Mouse (Mus musculus): ENCODE data around the gene Gm11757. TPM values are rescaled to one million over a fixed set of nuclear protein-coding genes. Genes with fewer than 3 reads are reported as not detected.
"Not testable (repeated sequence)": the region's sequence is repeated elsewhere in the genome, so short reads cannot be mapped to it uniquely, and the experiment has no call there.

Gm11757 gene
- not detected for total RNA-seq (2021)
- long read RNA-seq, experiment 1, result 0 reads
- long read RNA-seq, experiment 2, result 0 reads

DNA sequence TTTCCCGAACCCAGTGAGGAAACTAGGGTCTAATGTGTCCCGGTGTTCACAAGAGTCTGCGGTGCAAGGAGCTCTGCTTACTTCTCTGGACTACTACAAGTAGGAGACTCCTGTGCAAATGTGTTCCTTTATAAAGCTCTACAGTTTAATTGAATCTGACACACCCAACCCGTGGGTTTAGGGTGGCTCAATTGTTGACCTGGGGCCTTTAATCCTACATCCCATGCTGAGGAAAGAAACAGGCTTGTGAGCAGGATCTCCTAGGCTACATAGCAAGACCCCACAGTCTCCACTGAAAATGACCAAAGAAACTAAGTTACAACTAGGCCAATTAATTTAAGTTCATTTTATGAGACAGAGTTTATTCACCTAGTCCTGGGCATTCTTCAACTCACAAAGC, at the start of gene Gm11757:
Gene Gm11757 (minus strand): TSS at position 101 of the 400 bp plus-strand sequence.
- DNase-seq (ENCODE audit: low spot score in 2 of 2), result not testable (repeated sequence)

DNA sequence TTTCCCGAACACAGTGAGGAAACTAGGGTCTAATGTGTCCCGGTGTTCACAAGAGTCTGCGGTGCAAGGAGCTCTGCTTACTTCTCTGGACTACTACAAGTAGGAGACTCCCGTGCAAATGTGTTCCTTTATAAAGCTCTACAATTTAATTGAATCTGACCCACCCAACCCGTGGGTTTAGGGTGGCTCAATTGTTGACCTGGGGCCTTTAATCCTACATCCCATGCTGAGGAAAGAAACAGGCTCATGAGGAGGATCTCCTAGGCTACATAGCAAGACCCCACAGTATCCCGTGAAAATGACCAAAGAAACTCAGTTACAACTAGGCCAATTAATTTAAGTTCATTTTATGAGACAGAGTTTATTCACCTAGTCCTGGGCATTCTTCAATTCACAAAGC, 29.7 kb upstream of the Gm11757 start, which contains the start of gene Gm11756:
Gene Gm11756 (minus strand): TSS at position 101 of the 400 bp plus-strand sequence.
- not testable (repeated sequence) for DNase-seq (ENCODE audit: low spot score in 2 of 2)

DNA sequence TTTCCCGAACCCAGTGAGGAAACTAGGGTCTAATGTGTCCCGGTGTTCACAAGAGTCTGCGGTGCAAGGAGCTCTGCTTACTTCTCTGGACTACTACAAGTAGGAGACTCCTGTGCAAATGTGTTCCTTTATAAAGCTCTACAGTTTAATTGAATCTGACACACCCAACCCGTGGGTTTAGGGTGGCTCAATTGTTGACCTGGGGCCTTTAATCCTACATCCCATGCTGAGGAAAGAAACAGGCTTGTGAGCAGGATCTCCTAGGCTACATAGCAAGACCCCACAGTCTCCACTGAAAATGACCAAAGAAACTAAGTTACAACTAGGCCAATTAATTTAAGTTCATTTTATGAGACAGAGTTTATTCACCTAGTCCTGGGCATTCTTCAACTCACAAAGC, 14.9 kb upstream of the Gm11757 start, which contains the start of gene Gm13871:
Gene Gm13871 (minus strand): TSS at position 101 of the 400 bp plus-strand sequence.
- not testable (repeated sequence) for DNase-seq (ENCODE audit: low spot score in 2 of 2)

DNA sequence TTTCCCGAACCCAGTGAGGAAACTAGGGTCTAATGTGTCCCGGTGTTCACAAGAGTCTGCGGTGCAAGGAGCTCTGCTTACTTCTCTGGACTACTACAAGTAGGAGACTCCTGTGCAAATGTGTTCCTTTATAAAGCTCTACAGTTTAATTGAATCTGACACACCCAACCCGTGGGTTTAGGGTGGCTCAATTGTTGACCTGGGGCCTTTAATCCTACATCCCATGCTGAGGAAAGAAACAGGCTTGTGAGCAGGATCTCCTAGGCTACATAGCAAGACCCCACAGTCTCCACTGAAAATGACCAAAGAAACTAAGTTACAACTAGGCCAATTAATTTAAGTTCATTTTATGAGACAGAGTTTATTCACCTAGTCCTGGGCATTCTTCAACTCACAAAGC, 14.7 kb downstream of the Gm11757 start, which contains the start of gene Gm11758:
Gene Gm11758 (minus strand): TSS at position 101 of the 400 bp plus-strand sequence.
- DNase-seq (ENCODE audit: low spot score in 2 of 2), result not testable (repeated sequence)

Other genes with a start within 250 kb of the Gm11757 start
- gene Gm11239, start 222.8 kb downstream of the Gm11757 start, total RNA-seq (2021), result not detected
- gene Gm428, start 207.6 kb downstream of the Gm11757 start, total RNA-seq (2021), result not detected
- under 1 TPM; 0.22 to 0.39 TPM for gene Rasef, start 100.1 kb downstream of the Gm11757 start, total RNA-seq (2021)
- gene Gm11758, start 14.8 kb downstream of the Gm11757 start, total RNA-seq (2021), result not detected
- not detected for gene Gm13871, start 14.8 kb upstream of the Gm11757 start, total RNA-seq (2021)
- not detected for gene Gm11756, start 29.6 kb upstream of the Gm11757 start, total RNA-seq (2021)
- 10 to 100 TPM; 22.9 to 25.2 TPM for gene 2310002L09Rik, start 59.7 kb upstream of the Gm11757 start, total RNA-seq (2021)
- 1 to 10 TPM; 2.8 to 3.1 TPM for gene Frmd3, start 122.3 kb upstream of the Gm11757 start, total RNA-seq (2021)

Measured in gastrocnemius, postnatal 4 days (tissue).